Mouse (Mus musculus) E14TG2a.4 (cell line): ENCODE results near the gene Dab1.

Experiments used
- CTCF ChIP-seq: conservative IDR thresholded peaks from 2 replicates; pipeline ENCODE4 v1.5.1; 2014; ENCODE audit warnings: low read length
- NANOG ChIP-seq: IDR thresholded peaks from 2 replicates; pipeline ENCODE4 v1.6.1; 2014; ENCODE audit warnings: borderline replicate concordance, low read length, mixed read lengths
- POU5F1 ChIP-seq: IDR thresholded peaks from 2 replicates; pipeline ENCODE4 v1.6.1; 2014; ENCODE audit warnings: low read length, borderline replicate concordance

DNA sequence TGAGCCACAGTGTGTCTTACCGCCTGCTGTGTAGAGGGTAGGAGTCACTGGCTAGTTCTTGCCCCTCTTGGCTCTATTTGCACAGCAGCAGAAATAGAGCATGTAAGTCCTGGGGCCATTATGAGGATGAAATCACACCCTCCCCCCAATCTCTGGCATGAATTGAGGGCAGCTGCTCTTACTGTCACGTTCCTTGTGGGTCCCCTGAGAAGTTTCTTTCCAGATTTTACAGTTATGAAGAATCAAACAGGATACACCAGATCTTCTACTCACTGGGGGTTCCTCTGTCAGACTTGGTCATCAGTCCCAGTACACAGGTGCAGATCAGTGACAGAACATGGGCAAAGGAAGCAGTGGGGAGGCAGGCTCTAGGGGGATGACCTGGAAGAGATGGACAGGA is 825.8 kb downstream of the Dab1 start:
- TF ChIP-seq POU5F1 (no peak), CTCF (no peak), NANOG (no peak)
